Mouse (Mus musculus) C2C12 (cell line): ENCODE measurements around the gene Pard3.

Experiments used
- CEBPB ChIP-seq: IDR thresholded peaks from one replicate; pipeline ENCODE4 v1.6.1; 2011; ENCODE audit warnings: low read depth, mild to moderate bottlenecking, control low read depth, moderate library complexity
- CTCF ChIP-seq: IDR thresholded peaks from one replicate; pipeline ENCODE4 v1.5.1; 2011; ENCODE audit not compliant: control insufficient read depth, insufficient read depth, insufficient read length
- FOSL1 ChIP-seq: IDR thresholded peaks from one replicate; pipeline ENCODE4 v1.8.0; 2011; ENCODE audit warnings: mild to moderate bottlenecking, low read length; ENCODE audit not compliant: poor library complexity, insufficient read depth, severe bottlenecking
- MAX ChIP-seq: IDR thresholded peaks from one replicate; pipeline ENCODE4 v1.6.1; 2011; ENCODE audit warnings: mild to moderate bottlenecking, control low read depth
- MYOD1 ChIP-seq: IDR thresholded peaks from one replicate; pipeline ENCODE4 v1.6.1; 2011; ENCODE audit warnings: low read depth; ENCODE audit not compliant: control insufficient read depth, insufficient read length
- MYOG ChIP-seq: IDR thresholded peaks from one replicate; pipeline ENCODE4 v1.6.1; 2011; ENCODE audit not compliant: control insufficient read depth, insufficient read length; ENCODE audit errors: extremely low read depth
- USF1 ChIP-seq: IDR thresholded peaks from one replicate; pipeline ENCODE4 v1.6.1; 2011; ENCODE audit warnings: low read depth, mild to moderate bottlenecking, control low read depth, moderate library complexity

- no peak for TF ChIP-seq CTCF
- no peak for TF ChIP-seq MAX
- no peak for TF ChIP-seq MYOD1
- no peak for TF ChIP-seq USF1
- no peak for TF ChIP-seq CEBPB
- no peak for TF ChIP-seq MYOG
- TF ChIP-seq FOSL1 = no peak
Measured at GRCm38 (mm10) chr8:127059826-127060225, 3.9 kb upstream of the Pard3 start.
